Mouse (Mus musculus): Measurements from ENCODE around the gene V1rd19.
"Not testable (repeated sequence)": the region's sequence is repeated elsewhere in the genome, so short reads cannot be mapped to it uniquely, and the experiment has no call there.

V1rd19 gene

DNA sequence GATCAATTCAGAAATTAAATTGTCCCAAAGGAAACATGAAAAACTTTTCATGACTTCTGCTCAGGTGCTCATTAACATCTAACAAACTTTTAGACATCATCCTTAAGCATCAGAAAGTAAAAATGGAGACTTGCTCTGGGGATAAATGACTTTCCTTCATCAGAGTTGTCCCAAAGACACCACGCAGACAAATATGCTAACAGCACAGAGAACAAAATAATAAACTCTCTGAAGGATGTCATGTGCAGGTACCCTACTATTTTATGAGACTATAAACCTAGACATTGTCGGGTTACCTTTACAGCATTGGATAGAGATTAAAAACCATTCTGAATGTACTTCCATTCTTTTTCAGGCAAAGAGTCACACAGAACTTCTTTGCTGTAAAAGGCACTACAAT lies at the start of gene V1rd19:
TSS of gene V1rd19 (plus strand) at position 301 of the 400 bp plus-strand sequence.
- no peak for DNase-seq

GRCm38 (mm10) chr7:23968044-23968443 lies 33.4 kb upstream of the V1rd19 start:
- DNase-seq, result peak; percentile 35 to 48

GRCm38 (mm10) chr7:23974315-23974714 lies 27.2 kb upstream of the V1rd19 start, which contains the start of gene Vmn1r181:
Vmn1r181 (plus strand) TSS chr7:23974615.
- not testable (repeated sequence) for DNase-seq

DNA sequence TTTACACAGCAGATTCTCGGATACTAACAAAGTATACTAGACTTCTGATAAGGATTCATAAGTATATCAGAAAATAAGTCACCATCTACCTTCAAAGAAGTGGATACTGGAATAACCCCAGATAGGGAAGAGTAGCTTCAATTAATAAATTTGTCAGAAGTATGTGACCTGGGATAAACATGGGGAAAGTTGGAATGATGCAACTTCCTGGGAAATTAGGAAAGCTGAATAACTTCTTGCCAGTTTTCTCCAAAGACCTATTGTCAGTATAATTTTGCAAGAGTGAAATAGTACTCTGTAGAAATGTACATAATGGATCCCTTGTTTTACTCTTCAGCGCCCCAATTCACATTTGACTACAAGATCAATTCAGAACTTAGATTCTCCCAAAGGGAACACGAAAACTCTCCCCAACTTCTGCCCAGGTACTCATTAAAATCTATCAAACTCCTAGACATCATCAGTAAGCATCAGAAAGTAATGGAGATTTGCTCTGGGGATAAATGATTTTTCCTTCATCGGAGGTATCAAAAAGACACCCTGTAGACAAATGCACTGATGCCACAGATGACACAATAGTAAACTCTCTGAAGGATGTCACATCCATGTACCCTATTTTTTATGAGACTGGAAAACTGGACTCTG lies 51.3 kb downstream of the V1rd19 start, which contains the start of gene Vmn1r183:
TSS of gene Vmn1r183 (plus strand) at position 595 of the 645 bp plus-strand sequence.
- no peak for DNase-seq

Measured in cerebellum, postnatal 14 days (tissue).